Mouse (Mus musculus): ENCODE results near the gene Gfod1. TPM values are rescaled to one million over a fixed set of nuclear protein-coding genes. Genes with fewer than 3 reads are reported as not detected.

Gene Gfod1
- total and polyA plus RNA-seq, 3 experiments = 0.30 to 0.70 (median 0.36) TPM

GRCm38 (mm10) chr13:43176676-43177075 is 127.3 kb downstream of the Gfod1 start:
- in situ Hi-C loops (cut with MboI; ENCODE audit: low pct_ligation_motif_present, low pct_unique_long_range_greater_than_20kb, low sequenced_read_pairs) (loop anchor here (10.0 to 25.0 kb wide), 2 partner anchors 386 to 558 kb away; partner anchors contain the start of gene Mcur1), dilution Hi-C loops (cut with MboI; ENCODE audit: extremely low pct_ligation_motif_present, extremely low pct_unique_long_range_greater_than_20kb, low sequenced_read_pairs) (no loop called here)
- Histone ChIP-seq H3K4me2 (ENCODE audit: insufficient read depth, low read depth, poor library complexity, severe bottlenecking) (no peak overlapping the region), H3K4me1 (ENCODE audit: control insufficient read depth in 1 of 2, insufficient read depth in 2 of 2) (peaks cover 10 to 42% of the 10 kb centered on the region in 2 experiments), H3K27ac (ENCODE audit: insufficient read depth, low read depth) (no peak overlapping the region), H3K9me3 (replicated peaks; ENCODE audit: low read length) (no peaks in the 10 kb centered on the region), H3K36me3 (replicated peaks in 1 of 2; ENCODE audit: control insufficient read depth in 1 of 2, insufficient read depth in 1 of 2, low read length in 1 of 2) (no peaks in the 10 kb centered on the region), H3K27me3 (replicated peaks) (no peaks in the 10 kb centered on the region), H3K9ac (ENCODE audit: insufficient read depth, low read depth) (no peak overlapping the region), H3K79me2 (replicated peaks; ENCODE audit: control insufficient read depth, extremely low read depth, insufficient read depth, poor library complexity, severe bottlenecking) (no peaks in the 10 kb centered on the region), H3K4me3 (replicated peaks in 1 of 3; ENCODE audit: low read depth in 2 of 3, low read length in 2 of 3, poor library complexity in 1 of 3) (no peak overlapping the region)
- TF ChIP-seq KAT2A (IDR thresholded peaks at IDR 0.05; ENCODE audit: insufficient replicate concordance, low read length) (no peak), POLR2A (IDR thresholded peaks at IDR 0.05; ENCODE audit: low read depth, low read length) (no peak), PAX5 (IDR thresholded peaks at IDR 0.05; ENCODE audit: low read length) (no peak), TBP (conservative IDR thresholded peaks at IDR 0.05; ENCODE audit: low read depth, low read length) (no peak), MXI1 (IDR thresholded peaks at IDR 0.05; ENCODE audit: low read depth, low read length) (no peak), UBTF (IDR thresholded peaks at IDR 0.05; ENCODE audit: low read depth, low read length) (no peak), JUND (conservative IDR thresholded peaks at IDR 0.05; ENCODE audit: low read depth, low read length) (no peak), POLR2AphosphoS2 (IDR thresholded peaks at IDR 0.05; ENCODE audit: low read depth, low read length) (no peak), SIN3A (IDR thresholded peaks at IDR 0.05; ENCODE audit: low read length) (no peak), RAD21 (IDR thresholded peaks at IDR 0.05; ENCODE audit: low read depth, low read length) (no peak), CHD1 (IDR thresholded peaks at IDR 0.05; ENCODE audit: low read depth, low read length) (no peak), IRF4 (IDR thresholded peaks at IDR 0.05; ENCODE audit: low read depth, low read length) (no peak), USF2 (conservative IDR thresholded peaks at IDR 0.05; ENCODE audit: low read depth, low read length) (no peak), CHD2 (IDR thresholded peaks at IDR 0.05; ENCODE audit: low read length) (no peak), ELF1 (IDR thresholded peaks at IDR 0.05; ENCODE audit: low read depth, low read length) (no peak), ZKSCAN1 (IDR thresholded peaks at IDR 0.05; ENCODE audit: borderline replicate concordance, low read depth, low read length) (no peak), ETS1 (conservative IDR thresholded peaks at IDR 0.05; ENCODE audit: low read depth, low read length) (no peak)
- no peak for DNase-seq (ENCODE audit: extremely low read depth)

- peak overlapping the region; percentile 56; the same call in 1 of the 2 replicates for H3K4me2 ChIP-seq (ENCODE audit: insufficient read depth, low read depth, poor library complexity, severe bottlenecking)
- peak; percentile 86 for DNase-seq (ENCODE audit: extremely low read depth)
- peaks cover 10 to 47% of the 10 kb centered on the region in 2 experiments for H3K4me1 ChIP-seq (ENCODE audit: control insufficient read depth in 1 of 2, insufficient read depth in 2 of 2)
- dilution Hi-C loops (cut with MboI; ENCODE audit: extremely low pct_ligation_motif_present, extremely low pct_unique_long_range_greater_than_20kb, low sequenced_read_pairs) (no loop called here), in situ Hi-C loops (cut with MboI; ENCODE audit: low pct_ligation_motif_present, low pct_unique_long_range_greater_than_20kb, low sequenced_read_pairs) (loop anchor here (10.0 kb wide), 1 partner anchor 562 kb away; no protein-coding TSS in a partner anchor)
- 0 out of 2 replicates have a peak overlapping the region, but pooled peaks have one; percentile 23 for H3K9ac ChIP-seq (ENCODE audit: insufficient read depth, low read depth)
- no peak overlapping the region for H3K4me3 ChIP-seq (replicated peaks in 1 of 3; ENCODE audit: low read depth in 2 of 3, low read length in 2 of 3, poor library complexity in 1 of 3)
- H3K9me3 ChIP-seq (replicated peaks; ENCODE audit: low read length) = no peaks in the 10 kb centered on the region
- no peaks in the 10 kb centered on the region for H3K27me3 ChIP-seq (replicated peaks)
- no peaks in the 10 kb centered on the region for H3K79me2 ChIP-seq (replicated peaks; ENCODE audit: control insufficient read depth, extremely low read depth, insufficient read depth, poor library complexity, severe bottlenecking)
- H3K36me3 ChIP-seq (replicated peaks in 1 of 2; ENCODE audit: control insufficient read depth in 1 of 2, insufficient read depth in 1 of 2, low read length in 1 of 2) = peaks cover 2 to 8% of the 10 kb centered on the region in 2 experiments
- no peak overlapping the region for H3K27ac ChIP-seq (ENCODE audit: insufficient read depth, low read depth)
- no peak for TF ChIP-seq TCF12 (IDR thresholded peaks at IDR 0.05; ENCODE audit: low read depth, low read length)
- no peak for TF ChIP-seq ZMIZ1 (IDR thresholded peaks at IDR 0.05; ENCODE audit: low read depth, low read length)
- TF ChIP-seq GABPA (IDR thresholded peaks at IDR 0.05; ENCODE audit: insufficient replicate concordance, low read depth, low read length) = no peak
- no peak for TF ChIP-seq ZKSCAN1 (IDR thresholded peaks at IDR 0.05; ENCODE audit: borderline replicate concordance, low read depth, low read length)
- peak; percentile 64 for TF ChIP-seq SMC3 (IDR thresholded peaks at IDR 0.05; ENCODE audit: low read depth, low read length)
- TF ChIP-seq RAD21 (IDR thresholded peaks at IDR 0.05; ENCODE audit: low read depth, low read length) = peak; percentile 75
- TF ChIP-seq MXI1 (IDR thresholded peaks at IDR 0.05; ENCODE audit: low read depth, low read length) = no peak
- no peak for TF ChIP-seq KAT2A (IDR thresholded peaks at IDR 0.05; ENCODE audit: insufficient replicate concordance, low read length)
- no peak for TF ChIP-seq TBP (conservative IDR thresholded peaks at IDR 0.05; ENCODE audit: low read depth, low read length)
- peak; percentile 59; the same call in 1 of the 2 replicates for TF ChIP-seq MYC (IDR thresholded peaks at IDR 0.05; ENCODE audit: low read depth, low read length)
- TF ChIP-seq IRF4 (IDR thresholded peaks at IDR 0.05; ENCODE audit: low read depth, low read length) = no peak
- TF ChIP-seq MAZ (IDR thresholded peaks at IDR 0.05; ENCODE audit: low read depth, low read length) = no peak
- no peak for TF ChIP-seq HCFC1 (IDR thresholded peaks at IDR 0.05; ENCODE audit: low read depth, low read length)
- no peak for TF ChIP-seq CHD1 (IDR thresholded peaks at IDR 0.05; ENCODE audit: low read depth, low read length)
- TF ChIP-seq BHLHE40 (IDR thresholded peaks at IDR 0.05; ENCODE audit: low read depth, low read length) = no peak
- no peak for TF ChIP-seq NRF1 (IDR thresholded peaks at IDR 0.05; ENCODE audit: low read depth, low read length)
- no peak for TF ChIP-seq ETS1 (conservative IDR thresholded peaks at IDR 0.05; ENCODE audit: low read depth, low read length)
- no peak for TF ChIP-seq NELFE (IDR thresholded peaks at IDR 0.05; ENCODE audit: low read depth, low read length)
- 0 out of 2 replicates have a peak, but pooled peaks have one; percentile 20 for TF ChIP-seq POLR2A (IDR thresholded peaks at IDR 0.05; ENCODE audit: low read depth, low read length)
- TF ChIP-seq JUND (conservative IDR thresholded peaks at IDR 0.05; ENCODE audit: low read depth, low read length) = no peak
- TF ChIP-seq MAX (IDR thresholded peaks at IDR 0.05; ENCODE audit: low read length) = 0 out of 2 replicates have a peak, but pooled peaks have one; percentile 16
- no peak for TF ChIP-seq E2F4 (IDR thresholded peaks at IDR 0.05; ENCODE audit: insufficient replicate concordance, low read depth, low read length)
- no peak for TF ChIP-seq JUN (IDR thresholded peaks at IDR 0.05; ENCODE audit: insufficient read depth, low read depth, low read length)
- no peak for TF ChIP-seq ZC3H11A (IDR thresholded peaks at IDR 0.05; ENCODE audit: low read depth, low read length)
Measured at GRCm38 (mm10) chr13:43173262-43173661, 130.7 kb downstream of the Gfod1 start.
